Mouse (Mus musculus): ENCODE results near the gene Sit1.
A peak's percentile ranks its signal among the peaks of the same experiment; 100 is the strongest.

Sit1 gene

GRCm38 (mm10) chr4:43470301-43470700 is 13.2 kb downstream of the Sit1 start:
- no peak for DNase-seq (ENCODE audit: low read depth, low spot score)

- no peak for DNase-seq (ENCODE audit: low read depth, low spot score)
Measured at GRCm38 (mm10) chr4:43466872-43467271, 16.7 kb downstream of the Sit1 start.

GRCm38 (mm10) chr4:43465935-43466334 is 17.6 kb downstream of the Sit1 start:
- DNase-seq (ENCODE audit: low read depth, low spot score) = no peak

- DNase-seq (ENCODE audit: low read depth, low spot score) = no peak
Measured at GRCm38 (mm10) chr4:43463102-43463501, 20.4 kb downstream of the Sit1 start.

GRCm38 (mm10) chr4:43457124-43457523 is 26.4 kb downstream of the Sit1 start:
- no peak for DNase-seq (ENCODE audit: low read depth, low spot score)

- DNase-seq (ENCODE audit: low read depth, low spot score) = no peak
Measured at GRCm38 (mm10) chr4:43456470-43456869, 27.1 kb downstream of the Sit1 start.

GRCm38 (mm10) chr4:43454041-43454836 is 29.3 kb downstream of the Sit1 start, which contains the start of gene Cd72:
Gene Cd72, minus strand, starts transcription at chr4:43454628.
- no peak for DNase-seq (ENCODE audit: low read depth, low spot score)

GRCm38 (mm10) chr4:43453413-43453812 is 30.1 kb downstream of the Sit1 start:
- no peak for DNase-seq (ENCODE audit: low read depth, low spot score)

GRCm38 (mm10) chr4:43452315-43452714 is 31.2 kb downstream of the Sit1 start:
- no peak for DNase-seq (ENCODE audit: low read depth, low spot score)

- no peak for DNase-seq (ENCODE audit: low read depth, low spot score)
Measured at GRCm38 (mm10) chr4:43448554-43448953, 35.0 kb downstream of the Sit1 start.

GRCm38 (mm10) chr4:43447251-43447650 is 36.3 kb downstream of the Sit1 start:
- DNase-seq (ENCODE audit: low read depth, low spot score) = no peak

GRCm38 (mm10) chr4:43443511-43443910 is 40.0 kb downstream of the Sit1 start:
- no peak for DNase-seq (ENCODE audit: low read depth, low spot score)

- peak; percentile 61 for DNase-seq (ENCODE audit: low read depth, low spot score)
Measured at GRCm38 (mm10) chr4:43442456-43443361, 40.8 kb downstream of the Sit1 start.

- peak; percentile 98 for DNase-seq (ENCODE audit: low read depth, low spot score)
Measured at GRCm38 (mm10) chr4:43442044-43442443, 41.5 kb downstream of the Sit1 start.

GRCm38 (mm10) chr4:43441639-43442038 is 41.9 kb downstream of the Sit1 start, which contains the start of gene Tesk1:
Gene Tesk1, plus strand, starts transcription at chr4:43441939.
- DNase-seq (ENCODE audit: low read depth, low spot score) = no peak

GRCm38 (mm10) chr4:43432832-43433231 is 50.7 kb downstream of the Sit1 start:
- no peak for DNase-seq (ENCODE audit: low read depth, low spot score)
